Mouse (Mus musculus) testis, postnatal 14 days (tissue): Measurements from ENCODE around the gene Ctnnbl1.

Source experiments
- DNase-seq: peaks from one replicate; pipeline ENCODE4 v3.0.0; 2021; ENCODE audit warnings: low spot score

Ctnnbl1 gene

DNA sequence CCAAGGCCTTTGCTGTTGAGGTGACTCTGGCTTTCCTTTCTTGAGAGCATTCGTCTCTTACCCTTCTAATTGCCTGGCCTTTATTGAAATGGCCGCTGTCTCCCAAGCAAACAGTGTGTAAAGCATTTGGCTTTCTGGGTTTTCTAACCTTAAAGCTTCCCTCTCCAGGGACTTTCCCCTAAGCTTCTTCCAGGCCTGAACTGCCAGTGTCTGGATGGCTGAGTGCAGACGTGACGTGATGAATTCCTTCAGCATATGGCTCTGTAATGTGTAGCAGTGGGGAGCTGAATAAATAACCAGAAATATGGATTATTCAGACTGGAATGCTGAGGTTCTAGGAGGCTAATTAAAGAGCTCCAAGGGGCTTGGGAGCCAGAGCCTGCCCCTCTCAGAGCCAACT is 84.1 kb downstream of the Ctnnbl1 start:
- DNase-seq = no peak

DNA sequence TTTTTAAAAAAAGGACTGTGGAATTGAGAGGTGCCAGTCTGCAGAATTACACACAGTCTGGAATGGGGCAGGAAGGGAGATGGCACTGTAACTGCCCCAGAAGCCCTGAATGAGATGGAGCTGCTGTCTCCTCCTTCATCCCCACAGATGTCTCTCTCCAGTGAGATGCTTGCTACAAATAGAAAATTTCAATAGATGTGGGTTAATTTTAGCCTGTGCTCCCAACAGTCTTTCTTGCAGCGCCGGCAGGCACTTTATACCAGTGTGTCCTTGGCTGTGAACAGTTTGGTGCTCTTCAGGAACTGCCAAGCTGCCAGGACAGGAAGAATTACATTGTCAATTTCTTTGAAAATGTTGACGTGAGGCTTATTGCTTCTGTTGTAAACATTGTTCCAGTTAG is 86.3 kb downstream of the Ctnnbl1 start:
- DNase-seq = no peak

DNA sequence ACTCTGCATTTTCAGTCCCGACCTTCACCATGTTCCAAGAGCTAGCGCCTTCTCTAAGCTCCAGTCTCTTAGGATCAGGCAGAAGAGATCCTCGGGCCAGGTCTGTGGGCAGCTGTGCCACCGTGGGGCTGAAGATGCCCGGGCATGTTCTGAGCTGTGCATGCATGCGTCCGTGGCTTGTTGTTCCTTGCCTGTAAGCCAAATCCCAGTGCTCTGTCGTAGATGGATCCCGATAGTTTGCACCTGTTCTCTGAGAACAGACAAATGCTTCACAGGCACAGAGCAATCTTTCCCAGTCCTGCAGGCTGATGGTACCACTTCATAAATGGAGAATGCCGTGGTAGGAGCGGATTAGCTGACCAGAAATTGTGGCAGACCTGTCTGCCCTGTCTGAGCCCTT is 87.0 kb downstream of the Ctnnbl1 start:
- DNase-seq = no peak

DNA sequence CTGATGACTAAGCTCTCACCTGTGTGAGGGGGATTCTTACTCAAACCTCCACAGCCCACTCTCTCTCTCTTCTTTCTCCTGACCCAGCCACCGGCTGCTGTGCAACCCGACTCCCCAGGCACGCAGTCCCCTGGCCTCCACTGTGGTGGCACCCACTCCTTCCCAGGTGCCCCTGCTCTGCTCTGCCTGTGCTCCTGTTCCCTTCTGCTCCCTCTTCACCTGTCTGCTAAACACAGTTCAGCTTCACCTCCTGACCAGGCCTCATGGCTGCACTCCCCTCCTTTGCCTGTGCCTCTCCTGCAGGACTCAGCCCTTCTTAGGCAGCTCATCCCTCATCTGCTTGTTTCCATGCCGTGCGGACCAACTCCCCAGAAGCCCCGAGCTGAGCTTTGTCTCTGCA is 92.9 kb downstream of the Ctnnbl1 start:
- no peak for DNase-seq

DNA sequence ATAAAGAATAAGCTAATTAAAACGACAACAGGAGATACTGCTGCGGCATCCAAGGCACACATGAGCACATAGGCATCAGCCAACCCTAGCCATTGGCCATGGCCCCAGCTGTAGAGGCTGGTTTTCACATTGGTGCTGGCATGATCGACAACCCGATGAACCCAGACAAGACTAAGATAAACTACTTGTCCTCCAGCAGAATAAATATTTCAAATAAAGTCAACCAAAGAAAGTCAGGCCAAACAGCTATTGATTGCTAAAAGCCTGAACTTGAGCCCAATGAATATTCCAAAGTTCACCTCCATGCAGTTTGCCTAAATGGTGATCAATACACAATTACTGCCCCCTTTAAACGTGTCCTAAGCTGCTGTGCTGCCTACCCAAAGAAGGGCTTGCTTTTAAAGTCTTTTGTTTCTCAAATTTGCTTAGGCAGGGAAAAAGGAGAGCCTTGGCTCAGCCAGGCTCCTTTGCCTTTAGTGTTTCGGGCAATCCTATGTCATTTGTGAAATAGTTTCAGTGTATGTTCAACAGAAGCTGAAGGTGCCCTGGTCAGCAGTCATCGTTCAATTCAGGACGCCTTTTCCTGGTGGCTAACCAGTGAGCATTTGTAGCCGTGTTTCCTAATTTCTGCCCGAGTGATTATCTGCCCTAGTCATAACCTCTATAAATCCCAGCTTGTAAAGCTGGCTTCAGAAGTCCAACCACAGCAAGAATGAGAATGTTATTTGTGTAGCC is 93.6 kb downstream of the Ctnnbl1 start:
- no peak for DNase-seq

DNA sequence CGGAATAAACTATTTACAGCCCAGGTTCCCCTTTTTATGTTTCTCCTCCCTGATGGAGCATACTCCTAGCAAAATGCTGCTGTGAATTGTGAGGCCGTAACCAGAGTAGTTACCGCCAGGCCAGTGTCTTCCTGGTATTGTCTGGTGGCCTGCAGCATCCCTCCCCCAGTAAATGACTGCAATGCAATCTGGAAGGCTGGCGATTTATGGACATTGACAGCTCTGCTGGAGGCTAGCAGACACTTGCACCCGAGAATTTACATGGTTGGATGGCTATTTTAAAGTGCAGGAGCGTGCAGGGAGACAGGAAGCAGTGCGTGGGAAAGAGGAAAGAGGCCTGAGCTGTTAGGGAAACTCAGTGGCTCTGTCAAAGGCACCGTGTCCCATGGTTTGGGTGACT is 99.8 kb downstream of the Ctnnbl1 start:
- no peak for DNase-seq

DNA sequence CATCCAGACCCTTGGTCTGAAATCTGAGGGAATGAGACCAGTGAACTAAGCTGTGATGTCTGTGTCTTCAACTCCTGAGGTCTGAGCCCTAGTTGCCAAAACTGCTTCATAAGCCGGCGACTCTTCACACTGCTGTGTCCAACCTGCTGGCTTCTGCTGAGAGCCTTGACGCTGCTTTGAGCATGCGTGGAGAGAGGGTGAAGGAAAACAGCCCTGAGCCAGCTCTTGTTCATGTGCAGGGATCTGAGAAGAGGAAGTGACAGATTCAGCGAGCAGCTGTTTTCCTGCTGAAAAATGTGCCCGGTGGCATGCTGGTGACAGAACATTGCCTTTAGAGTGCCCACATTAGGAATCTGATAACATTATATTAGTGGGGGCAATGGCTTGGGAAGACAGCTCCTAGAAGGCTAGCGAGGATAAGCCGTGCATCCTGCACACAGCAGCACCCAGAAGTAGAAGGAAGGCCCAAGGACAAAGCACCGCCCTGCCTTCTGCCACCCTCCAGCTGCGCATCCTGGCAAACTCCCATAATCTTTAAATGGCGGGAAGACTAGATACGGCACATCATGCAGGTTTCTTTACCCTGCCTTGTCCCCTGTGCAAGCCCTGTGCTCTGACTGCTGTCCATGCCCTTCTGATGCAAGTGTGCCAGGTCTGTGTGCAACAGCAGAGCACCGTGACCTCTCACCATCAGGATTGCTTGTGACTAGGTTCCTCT is 101.2 kb downstream of the Ctnnbl1 start:
- no peak for DNase-seq

DNA sequence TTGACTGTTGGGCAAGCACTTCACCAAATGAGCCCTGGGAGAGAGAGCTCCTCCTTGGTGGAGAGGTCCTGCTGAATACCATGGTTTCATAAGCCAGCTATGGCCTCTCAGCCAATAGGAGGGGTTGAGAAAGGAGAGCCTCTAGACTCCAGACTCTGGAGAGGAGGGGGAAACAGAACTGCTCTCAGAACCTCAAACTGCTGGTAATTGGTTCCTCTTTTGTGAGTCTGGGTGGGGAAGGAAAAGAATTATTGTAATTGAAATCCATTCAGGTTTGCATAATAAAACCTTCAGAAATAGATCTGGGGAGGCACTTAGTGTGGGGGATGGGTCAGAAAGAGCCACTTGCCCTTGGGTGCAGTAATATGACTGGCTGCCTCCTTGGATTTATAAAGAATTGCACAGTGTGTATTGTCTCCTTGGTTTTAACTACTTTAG is 103.5 kb downstream of the Ctnnbl1 start:
- no peak for DNase-seq

DNA sequence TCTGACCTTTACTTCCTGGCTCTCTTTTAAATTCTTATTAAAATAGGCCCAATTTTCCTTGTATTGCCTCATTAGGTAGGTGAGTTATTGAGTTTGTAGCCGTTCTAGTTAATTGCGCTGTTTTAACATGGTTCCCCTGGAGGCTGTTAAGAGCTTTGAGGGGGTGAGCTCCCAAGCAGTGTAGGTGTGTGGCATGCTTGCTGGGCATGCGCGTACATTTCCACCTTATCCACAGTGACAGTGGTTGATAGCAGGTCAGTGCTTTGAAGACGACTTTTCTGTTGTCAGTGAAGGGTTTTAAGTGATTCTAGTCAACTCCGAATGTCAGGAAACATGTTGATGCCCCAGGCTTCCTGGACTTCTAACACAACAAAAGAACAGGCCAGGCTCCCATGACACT is 103.9 kb downstream of the Ctnnbl1 start:
- DNase-seq = no peak

DNA sequence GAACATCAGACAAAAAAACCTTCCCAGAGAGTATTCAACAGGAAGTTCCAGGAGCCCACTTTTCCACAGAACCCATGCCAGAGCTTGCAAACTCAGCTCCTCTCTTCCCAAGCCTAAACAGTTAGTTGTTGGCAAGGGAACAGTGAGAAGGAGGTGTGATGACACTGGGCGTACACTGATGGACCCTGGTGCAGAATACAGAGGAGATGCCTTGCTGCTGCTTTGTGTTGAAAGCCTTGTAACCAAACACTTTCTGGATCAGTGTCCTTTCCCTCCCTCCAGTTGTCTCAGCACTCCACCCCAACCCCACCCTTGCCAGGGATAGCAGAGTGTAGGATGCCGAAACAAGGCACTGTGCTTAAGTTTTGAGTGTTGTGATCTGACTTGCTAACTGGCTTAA is 107.5 kb downstream of the Ctnnbl1 start:
- no peak for DNase-seq

DNA sequence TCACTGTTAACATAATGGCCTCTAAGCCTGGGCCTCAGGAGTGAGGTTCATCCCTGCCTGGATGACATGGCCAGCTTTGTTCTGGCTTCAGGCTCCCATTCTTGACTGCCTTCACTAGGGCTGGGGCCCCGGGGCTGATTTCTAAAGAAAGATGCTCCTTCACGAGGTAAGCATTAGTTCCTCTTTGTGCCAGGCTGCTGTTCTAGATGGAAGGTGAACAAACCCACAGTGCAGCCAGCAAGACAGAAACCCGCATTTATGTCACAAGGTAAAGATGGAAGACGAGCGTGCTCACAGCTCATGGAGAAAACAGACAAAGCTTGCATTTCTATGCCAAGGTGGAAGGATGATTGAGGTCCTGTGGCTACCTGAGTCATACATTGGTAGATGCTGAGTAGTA is 108.6 kb downstream of the Ctnnbl1 start:
- DNase-seq = no peak

DNA sequence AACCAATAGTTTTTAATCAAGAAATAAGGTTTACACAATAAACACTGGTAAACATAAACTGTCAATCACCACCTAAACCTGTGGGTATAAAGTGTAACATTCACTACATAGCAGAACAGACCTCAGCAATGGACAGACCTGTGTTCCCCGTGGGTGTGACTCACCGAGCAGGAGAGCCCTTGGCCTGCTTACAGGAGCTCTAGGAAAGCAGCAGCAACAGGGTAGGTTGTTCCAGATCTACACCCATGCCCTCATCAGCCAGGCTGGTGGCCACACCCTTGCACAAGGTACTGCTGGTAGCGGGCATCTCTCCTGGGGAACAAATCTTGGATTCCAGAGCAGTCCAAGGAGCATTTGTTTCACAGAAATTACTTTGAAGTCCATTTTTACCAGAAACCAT is 115.9 kb downstream of the Ctnnbl1 start:
- DNase-seq = no peak

DNA sequence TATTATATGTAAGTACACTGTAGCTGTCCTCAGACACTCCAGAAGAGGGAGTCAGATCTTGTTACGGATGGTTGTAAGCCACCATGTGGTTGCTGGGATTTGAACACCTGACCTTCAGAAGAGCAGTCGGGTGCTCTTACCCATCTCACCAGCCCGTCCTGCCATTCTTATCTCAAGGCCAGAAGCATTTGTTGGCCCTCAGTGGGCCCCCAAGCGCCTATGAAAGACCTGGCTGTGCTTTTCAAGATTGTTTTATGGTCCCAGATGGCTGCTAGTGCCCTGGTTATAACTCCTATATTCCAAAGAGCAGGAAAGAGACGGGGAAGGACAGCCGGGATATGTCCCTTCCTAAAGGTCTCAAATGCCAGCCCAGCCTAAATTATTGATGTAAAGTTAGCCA is 118.6 kb downstream of the Ctnnbl1 start:
- no peak for DNase-seq

DNA sequence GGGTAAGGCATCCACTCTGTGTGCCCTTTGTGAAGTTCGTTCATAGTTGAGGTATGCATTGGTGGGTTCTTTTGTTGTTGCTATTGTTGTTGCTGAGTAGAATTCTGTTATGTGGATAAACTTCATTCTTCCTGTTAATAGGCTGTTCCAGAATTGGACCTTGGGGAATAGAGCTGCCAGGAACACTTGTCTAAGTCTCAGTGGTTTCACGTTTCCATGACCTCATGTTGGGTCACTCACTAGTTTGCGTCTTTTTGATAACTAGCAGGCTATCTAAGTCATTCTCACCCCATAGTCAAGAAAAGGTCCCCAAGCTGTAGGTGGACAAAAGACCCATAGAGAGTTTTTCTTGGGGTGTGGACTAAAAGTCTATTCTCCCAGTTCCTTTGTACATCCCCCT is 120.3 kb downstream of the Ctnnbl1 start:
- no peak for DNase-seq

DNA sequence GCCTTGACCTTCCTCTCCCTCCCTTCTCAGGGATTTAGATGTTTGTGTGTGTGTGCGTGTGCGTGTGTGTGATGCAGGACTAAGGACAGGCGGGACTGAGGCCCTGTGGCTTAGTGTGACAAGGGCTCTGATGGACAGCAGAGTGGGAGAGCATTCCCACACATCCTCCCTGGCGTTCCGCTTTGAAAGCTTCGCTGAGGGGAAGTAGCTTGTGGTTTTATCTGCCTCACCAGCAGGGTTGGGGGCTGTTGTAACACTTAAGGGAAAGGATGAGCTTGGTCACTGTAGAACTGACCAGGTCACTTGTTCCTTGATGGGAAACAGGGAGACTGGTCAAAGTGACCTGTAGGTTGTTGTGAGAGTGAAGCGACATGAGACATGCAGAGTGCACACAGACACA is 121.1 kb downstream of the Ctnnbl1 start:
- DNase-seq = no peak

DNA sequence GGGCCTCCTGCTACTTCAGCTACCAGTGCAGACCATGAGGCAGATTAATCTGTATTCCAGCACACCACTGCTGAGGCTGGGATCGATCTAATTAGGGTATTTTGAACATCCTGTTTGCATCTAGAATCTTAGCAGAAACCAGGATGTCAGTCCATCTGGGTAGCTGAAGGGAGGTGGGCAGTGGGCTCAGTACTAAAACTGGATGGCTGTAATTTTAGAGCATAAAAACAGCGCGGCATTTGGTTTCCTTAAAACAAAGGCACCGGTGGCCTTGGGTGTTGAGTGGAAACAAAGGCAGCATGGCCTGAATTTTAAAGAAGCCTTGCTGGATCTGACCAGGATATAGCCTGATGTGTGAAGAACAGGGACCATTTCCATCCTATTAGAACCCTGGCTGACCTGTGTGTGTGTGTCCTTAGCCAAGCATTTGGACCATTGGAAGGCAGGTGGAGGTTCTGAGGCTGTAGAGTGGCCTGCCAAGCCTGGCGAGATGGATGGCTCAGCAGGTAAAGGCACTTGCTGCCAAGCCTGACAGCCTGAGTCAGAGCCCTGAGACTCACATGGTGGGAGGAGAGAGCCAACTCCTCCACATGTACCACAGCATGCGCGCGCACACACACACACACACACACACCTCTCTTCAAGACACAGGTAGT is 122.0 kb downstream of the Ctnnbl1 start:
- DNase-seq = no peak

DNA sequence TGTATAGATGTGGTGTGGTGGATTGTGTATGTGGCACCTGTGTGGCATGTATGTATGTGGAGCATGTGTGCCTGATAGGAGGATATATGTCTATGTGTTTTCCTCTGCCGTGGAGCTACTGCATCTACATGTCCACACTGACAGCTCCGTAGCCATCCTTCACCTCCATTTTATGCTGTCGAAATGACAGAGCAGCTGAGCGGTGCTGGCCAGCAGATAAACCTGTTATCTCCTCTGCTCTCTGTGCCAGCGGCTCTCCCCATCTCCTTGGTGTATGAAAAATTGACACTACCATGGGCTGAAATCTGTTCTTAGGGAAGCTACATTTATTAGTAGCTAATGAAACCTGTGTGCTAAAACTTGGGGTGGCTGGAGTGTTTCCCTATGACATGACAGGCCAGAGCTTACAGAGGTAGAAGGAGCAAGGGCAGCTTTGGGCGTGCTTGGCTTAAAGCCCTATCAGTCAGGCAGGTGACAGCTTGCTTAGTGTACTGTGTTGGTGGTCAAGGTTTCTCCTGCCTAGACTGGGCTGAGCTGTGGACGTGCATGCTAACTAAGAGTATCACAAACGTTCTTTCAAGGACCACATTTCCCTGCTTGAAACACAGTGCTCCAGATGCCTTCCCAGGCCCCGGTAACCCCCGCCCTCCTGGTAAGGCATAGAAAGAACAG is 124.2 kb downstream of the Ctnnbl1 start:
- DNase-seq = no peak

DNA sequence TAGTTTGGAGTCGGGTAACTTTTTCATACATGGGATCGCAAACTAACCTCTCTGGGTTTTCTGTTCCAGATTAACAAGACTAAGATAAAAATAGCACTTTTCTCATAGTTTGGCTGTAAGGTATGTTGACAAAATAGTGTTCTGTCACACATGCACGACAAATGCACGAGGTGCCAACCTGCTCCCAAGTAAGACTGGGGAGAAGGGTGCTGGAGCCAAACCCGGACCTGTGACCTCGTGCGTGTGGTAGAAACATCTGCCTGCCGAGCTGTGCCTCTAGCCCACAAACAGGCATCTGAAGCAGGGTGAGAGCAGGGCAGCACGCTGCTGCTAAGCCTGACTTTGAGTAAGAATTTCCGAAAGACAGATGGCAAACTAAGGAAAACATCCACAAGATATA is 125.1 kb downstream of the Ctnnbl1 start:
- DNase-seq = no peak

DNA sequence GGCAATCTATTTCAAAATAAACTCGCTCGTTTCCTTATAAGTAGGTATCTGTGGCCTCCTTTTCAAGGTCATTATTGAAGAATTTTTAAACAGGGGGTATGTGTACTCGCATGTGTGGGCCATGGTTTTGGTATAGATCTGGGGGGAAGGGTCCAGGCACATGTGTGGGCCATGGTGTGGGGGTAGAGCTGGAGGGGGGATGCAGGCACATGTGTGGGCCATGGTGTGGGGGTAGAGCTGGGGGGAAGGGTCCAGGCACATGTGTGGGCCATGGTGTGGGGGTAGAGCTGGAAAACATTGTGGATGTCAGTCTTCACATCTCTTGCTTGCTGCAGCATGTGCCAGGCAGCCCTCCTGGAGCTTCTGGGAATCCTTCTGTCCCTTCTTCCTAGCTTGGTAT is 129.9 kb downstream of the Ctnnbl1 start:
- no peak for DNase-seq

DNA sequence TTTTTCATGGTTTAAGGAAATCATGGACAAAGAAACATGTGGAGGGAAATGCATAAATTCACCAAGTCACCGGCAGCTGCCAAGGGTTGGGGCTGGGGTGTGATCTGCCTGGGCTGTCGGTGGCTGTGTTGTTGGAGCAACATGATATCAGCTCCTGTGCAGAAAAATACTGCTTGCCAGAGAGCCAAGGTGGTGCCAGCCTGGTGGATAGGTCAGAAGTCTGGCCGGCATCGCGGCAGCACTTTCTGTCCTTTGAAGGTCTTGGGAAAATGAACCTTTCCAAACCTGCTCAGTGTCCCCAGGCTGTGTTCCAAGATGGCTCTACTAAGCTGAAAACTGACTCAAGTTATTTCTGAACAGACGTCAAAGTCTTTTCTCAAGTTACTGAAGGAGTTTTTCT is 133.0 kb downstream of the Ctnnbl1 start:
- DNase-seq = no peak

DNA sequence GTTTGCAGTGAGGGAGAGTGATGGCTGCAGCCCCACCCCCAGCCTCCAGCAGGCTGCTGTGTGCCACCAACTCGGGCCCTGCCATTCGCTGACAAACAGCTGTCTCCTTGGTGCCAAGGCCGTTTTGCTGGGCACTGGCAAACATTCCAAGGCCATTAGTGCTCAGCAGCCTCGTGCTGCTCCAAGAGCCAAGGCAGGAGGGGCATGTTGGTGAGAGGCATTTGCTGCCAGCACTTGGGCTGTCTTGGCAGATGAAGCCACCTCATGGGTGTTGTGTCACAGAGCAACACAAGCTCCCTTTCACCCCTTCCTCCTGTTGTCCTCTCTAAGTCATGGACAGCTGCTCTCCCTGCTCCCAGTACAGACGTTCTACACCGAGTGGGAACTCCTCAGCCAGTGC is 136.0 kb downstream of the Ctnnbl1 start:
- peak; percentile 73 for DNase-seq

DNA sequence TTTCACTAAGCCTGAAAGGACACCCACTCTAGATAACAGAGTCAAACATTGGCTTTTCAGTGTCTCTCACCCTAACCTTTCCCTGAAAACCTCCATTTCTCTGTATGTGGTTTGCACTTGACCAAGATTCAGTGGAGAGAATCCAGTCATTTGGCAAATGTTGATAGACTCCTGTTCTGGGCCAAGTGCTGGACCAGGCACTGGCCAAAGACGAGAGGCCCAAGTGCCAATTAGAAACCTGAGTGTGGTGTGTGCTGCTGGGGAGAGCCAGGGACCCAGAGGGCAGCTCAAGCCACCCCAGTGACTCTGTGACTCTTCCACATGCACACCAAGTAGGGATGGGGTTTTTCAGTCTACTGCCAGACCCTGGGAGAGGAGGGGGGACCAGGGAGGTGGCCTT is 136.5 kb downstream of the Ctnnbl1 start:
- no peak for DNase-seq

DNA sequence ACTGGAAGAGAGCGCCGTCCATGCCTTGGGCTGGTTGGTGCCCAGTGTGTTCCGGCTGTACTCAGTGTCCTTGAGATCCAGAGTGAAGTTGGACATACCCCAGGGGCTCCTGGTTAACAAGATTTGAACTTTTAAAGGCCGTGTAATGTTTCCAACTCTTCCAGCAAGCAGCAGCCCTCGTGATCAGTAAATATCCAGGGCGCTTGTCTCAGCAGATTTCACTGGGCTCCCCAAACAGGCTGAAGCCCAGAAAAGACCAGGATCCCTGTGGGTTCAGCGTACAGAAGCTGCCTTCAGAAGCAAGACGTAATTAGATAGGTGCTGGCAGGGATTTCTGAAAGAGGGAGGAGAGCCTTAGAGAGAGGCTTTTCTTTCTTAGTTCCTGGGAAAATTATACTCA is 137.9 kb downstream of the Ctnnbl1 start:
- DNase-seq = peak; percentile 14
